Mouse (Mus musculus): ENCODE measurements around the gene Kidins220. TPM values are rescaled to one million over a fixed set of nuclear protein-coding genes. Genes with fewer than 3 reads are reported as not detected.

The Kidins220 gene
- polyA plus RNA-seq, 1 experiment: 7.2 TPM

- Histone ChIP-seq H3K9me3 (peaks cover 17% of the 10 kb centered on the region), H3K4me1 (peaks cover 8% of the 10 kb centered on the region), H3K36me3 (replicated peaks; ENCODE audit: low read length) (no peaks in the 10 kb centered on the region), H3K27me3 (replicated peaks) (peaks cover 6% of the 10 kb centered on the region), H3K4me3 (replicated peaks) (no peak overlapping the region)
- no peak for TF ChIP-seq GATA1 (IDR thresholded peaks at IDR 0.05; ENCODE audit: borderline replicate concordance, low read length)
- TF ChIP-seq FLI1 (IDR thresholded peaks at IDR 0.05; ENCODE audit: low read length): no peak
Measured at GRCm38 (mm10) chr12:25074344-25074743, 99.6 kb downstream of the Kidins220 start.

GRCm38 (mm10) chr12:25083260-25084178, 108.8 kb downstream of the Kidins220 start:
- peaks cover 4% of the 10 kb centered on the region for H3K9me3 ChIP-seq
- peaks cover 30% of the 10 kb centered on the region for H3K27me3 ChIP-seq (replicated peaks)
- no peak overlapping the region for H3K4me3 ChIP-seq (replicated peaks)
- peaks cover 11% of the 10 kb centered on the region for H3K4me1 ChIP-seq
- TF ChIP-seq GATA1 (IDR thresholded peaks at IDR 0.05; ENCODE audit: borderline replicate concordance, low read length) (no peak), FLI1 (IDR thresholded peaks at IDR 0.05; ENCODE audit: low read length) (no peak)
- H3K36me3 ChIP-seq (replicated peaks; ENCODE audit: low read length): no peaks in the 10 kb centered on the region

GRCm38 (mm10) chr12:25086966-25087365, 112.2 kb downstream of the Kidins220 start:
- TF ChIP-seq GATA1 (IDR thresholded peaks at IDR 0.05; ENCODE audit: borderline replicate concordance, low read length) (no peak), FLI1 (IDR thresholded peaks at IDR 0.05; ENCODE audit: low read length) (no peak)
- Histone ChIP-seq H3K4me3 (replicated peaks) (no peak overlapping the region), H3K9me3 (peaks cover 4% of the 10 kb centered on the region), H3K36me3 (replicated peaks; ENCODE audit: low read length) (no peaks in the 10 kb centered on the region), H3K4me1 (peaks cover 27% of the 10 kb centered on the region), H3K27me3 (replicated peaks) (peaks cover 16% of the 10 kb centered on the region)

DNA sequence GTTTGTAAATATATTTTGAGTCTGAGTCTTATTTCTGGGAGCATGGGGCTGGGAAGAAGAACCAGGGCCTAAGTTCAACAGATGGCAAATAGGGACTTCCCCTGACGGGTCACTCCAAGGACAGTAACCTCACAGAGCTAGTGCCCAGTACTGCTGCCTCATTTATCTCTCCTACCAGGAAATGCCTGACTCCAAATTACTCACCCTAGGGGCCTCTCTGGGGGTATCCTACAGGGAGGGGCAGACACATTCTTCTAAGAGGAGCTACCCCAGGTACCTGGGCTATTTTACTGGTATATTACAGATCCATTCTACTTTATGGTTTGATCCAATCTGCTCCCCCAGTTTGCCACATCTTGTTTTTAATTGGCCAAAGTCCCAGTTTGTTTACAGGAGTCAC, 114.7 kb downstream of the Kidins220 start:
- peaks cover 4% of the 10 kb centered on the region for H3K9me3 ChIP-seq
- peaks cover 42% of the 10 kb centered on the region for H3K4me1 ChIP-seq
- peaks cover 8% of the 10 kb centered on the region for H3K36me3 ChIP-seq (replicated peaks; ENCODE audit: low read length)
- TF ChIP-seq GATA1 (IDR thresholded peaks at IDR 0.05; ENCODE audit: borderline replicate concordance, low read length) (no peak), FLI1 (IDR thresholded peaks at IDR 0.05; ENCODE audit: low read length) (no peak)
- no peak overlapping the region for H3K4me3 ChIP-seq (replicated peaks)
- H3K27me3 ChIP-seq (replicated peaks): peaks cover 15% of the 10 kb centered on the region

DNA sequence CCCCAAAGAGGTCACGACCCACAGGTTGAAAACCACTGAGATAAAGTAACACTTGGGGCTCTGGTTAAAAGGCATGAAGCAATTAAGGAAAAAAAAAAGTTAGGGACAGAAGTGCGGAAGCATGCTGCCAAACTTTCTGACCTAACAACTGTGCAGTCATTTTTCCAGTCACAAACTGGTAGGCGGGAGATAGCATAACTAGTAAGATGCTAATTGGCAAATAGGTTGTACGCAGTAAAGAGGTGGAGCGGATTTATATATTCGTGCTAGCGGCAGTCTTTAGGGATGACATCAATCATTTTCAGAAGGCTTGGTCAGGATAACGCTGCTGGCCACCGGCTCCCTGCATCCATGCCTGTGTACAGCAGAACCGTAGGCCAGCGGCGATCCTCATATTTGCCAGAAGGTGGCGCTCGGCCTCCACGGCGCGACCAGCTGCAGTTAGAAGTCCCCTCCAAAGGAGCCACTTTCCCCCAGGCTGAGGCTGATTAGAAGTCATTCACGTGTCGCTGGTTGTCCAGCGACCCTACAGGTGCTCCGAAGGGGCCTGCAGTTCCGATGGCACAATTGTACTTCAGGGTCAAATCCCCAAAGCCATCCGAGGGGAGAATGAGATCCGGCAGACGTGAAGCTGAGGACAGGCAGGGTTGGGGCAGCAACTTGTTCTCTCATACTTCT, 117.4 kb downstream of the Kidins220 start:
- peaks cover 17% of the 10 kb centered on the region for H3K27me3 ChIP-seq (replicated peaks)
- no peak for TF ChIP-seq GATA1 (IDR thresholded peaks at IDR 0.05; ENCODE audit: borderline replicate concordance, low read length)
- no peak for TF ChIP-seq FLI1 (IDR thresholded peaks at IDR 0.05; ENCODE audit: low read length)

DNA sequence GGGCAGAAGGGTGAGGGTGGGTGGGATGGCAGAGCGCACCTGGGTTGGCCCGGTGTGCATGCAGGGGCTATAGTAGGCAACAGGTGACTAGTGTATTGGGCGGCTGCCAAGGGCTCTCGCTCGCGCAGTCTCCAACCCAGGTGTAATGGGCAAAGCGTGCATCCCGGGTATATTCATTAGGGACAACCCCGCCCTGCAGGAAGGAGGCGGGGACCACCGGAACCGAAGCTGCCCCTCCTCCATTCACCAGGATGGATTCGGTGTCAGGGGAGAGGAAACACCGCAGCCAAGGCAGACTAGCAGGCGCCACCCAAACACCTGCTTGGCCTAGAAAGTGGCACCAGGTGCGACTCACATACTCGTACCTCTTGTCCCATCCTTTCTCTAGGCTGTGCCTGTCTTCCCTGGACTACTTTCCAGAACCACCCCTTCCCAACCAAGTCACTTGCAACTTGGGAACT, 118.1 kb downstream of the Kidins220 start:
- H3K4me3 ChIP-seq (replicated peaks): peak overlapping the region; percentile 86
- no peak for TF ChIP-seq FLI1 (IDR thresholded peaks at IDR 0.05; ENCODE audit: low read length)
- TF ChIP-seq GATA1 (IDR thresholded peaks at IDR 0.05; ENCODE audit: borderline replicate concordance, low read length): no peak

More for the DNA sequence above, 117.4 kb downstream of the Kidins220 start:
- H3K9me3 ChIP-seq: no peaks in the 10 kb centered on the region
- peak overlapping the region; percentile 86 for H3K4me3 ChIP-seq (replicated peaks)
- H3K36me3 ChIP-seq (replicated peaks; ENCODE audit: low read length): peaks cover 8% of the 10 kb centered on the region
- peaks cover 59% of the 10 kb centered on the region for H3K4me1 ChIP-seq

GRCm38 (mm10) chr12:25093241-25093774, 118.6 kb downstream of the Kidins220 start:
- H3K4me1 ChIP-seq: peaks cover 70% of the 10 kb centered on the region
- TF ChIP-seq FLI1 (IDR thresholded peaks at IDR 0.05; ENCODE audit: low read length) (no peak), GATA1 (IDR thresholded peaks at IDR 0.05; ENCODE audit: borderline replicate concordance, low read length) (no peak)
- H3K9me3 ChIP-seq: no peaks in the 10 kb centered on the region
- H3K4me3 ChIP-seq (replicated peaks): peak overlapping the region; percentile 86
- H3K27me3 ChIP-seq (replicated peaks): peaks cover 26% of the 10 kb centered on the region
- peaks cover 8% of the 10 kb centered on the region for H3K36me3 ChIP-seq (replicated peaks; ENCODE audit: low read length)

More for the DNA sequence above, 118.1 kb downstream of the Kidins220 start:
- H3K4me1 ChIP-seq: peaks cover 65% of the 10 kb centered on the region
- peaks cover 8% of the 10 kb centered on the region for H3K36me3 ChIP-seq (replicated peaks; ENCODE audit: low read length)
- H3K9me3 ChIP-seq: no peaks in the 10 kb centered on the region
- peaks cover 21% of the 10 kb centered on the region for H3K27me3 ChIP-seq (replicated peaks)

- H3K9me3 ChIP-seq: no peaks in the 10 kb centered on the region
- TF ChIP-seq FLI1 (IDR thresholded peaks at IDR 0.05; ENCODE audit: low read length) (no peak), GATA1 (IDR thresholded peaks at IDR 0.05; ENCODE audit: borderline replicate concordance, low read length) (no peak)
- H3K27me3 ChIP-seq (replicated peaks): peaks cover 40% of the 10 kb centered on the region
- H3K4me3 ChIP-seq (replicated peaks): peak overlapping the region; percentile 95
- H3K36me3 ChIP-seq (replicated peaks; ENCODE audit: low read length): peaks cover 8% of the 10 kb centered on the region
- peaks cover 75% of the 10 kb centered on the region for H3K4me1 ChIP-seq
Measured at GRCm38 (mm10) chr12:25094621-25095521, 120.1 kb downstream of the Kidins220 start.

GRCm38 (mm10) chr12:25095538-25095937, 120.8 kb downstream of the Kidins220 start:
- Histone ChIP-seq H3K9me3 (no peaks in the 10 kb centered on the region), H3K36me3 (replicated peaks; ENCODE audit: low read length) (peaks cover 8% of the 10 kb centered on the region), H3K27me3 (replicated peaks) (peaks cover 47% of the 10 kb centered on the region), H3K4me1 (peaks cover 76% of the 10 kb centered on the region), H3K4me3 (replicated peaks) (peak overlapping the region; percentile 95)
- TF ChIP-seq FLI1 (IDR thresholded peaks at IDR 0.05; ENCODE audit: low read length) (no peak), GATA1 (IDR thresholded peaks at IDR 0.05; ENCODE audit: borderline replicate concordance, low read length) (no peak)

All from megakaryocyte, embryonic 14.5 days (primary cell).